Mouse (Mus musculus) layer of hippocampus, postnatal 36 days (tissue): ENCODE measurements around the gene Tceal7. TPM values are rescaled to one million over a fixed set of nuclear protein-coding genes. Genes with fewer than 3 reads are reported as not detected.
A peak's percentile ranks its signal among the peaks of the same experiment; 100 is the strongest.
"Not testable (repeated sequence)": the region's sequence is repeated elsewhere in the genome, so short reads cannot be mapped to it uniquely, and the experiment has no call there.

ENCODE experiments used
- DNase-seq, 2 experiments: peaks; one replicate each; pipeline ENCODE4 v3.0.0; 2022
- total RNA-seq, 2 experiments: library from RNA; stranded (reverse); gene quantifications; 2 replicates each; pipeline ENCODE4 v1.2.3; 2021

Gene Tceal7
- 1 to 10 TPM in 1 of 2 experiments, under 1 TPM in 1; 0.68 to 1.5 TPM for total RNA-seq

DNA sequence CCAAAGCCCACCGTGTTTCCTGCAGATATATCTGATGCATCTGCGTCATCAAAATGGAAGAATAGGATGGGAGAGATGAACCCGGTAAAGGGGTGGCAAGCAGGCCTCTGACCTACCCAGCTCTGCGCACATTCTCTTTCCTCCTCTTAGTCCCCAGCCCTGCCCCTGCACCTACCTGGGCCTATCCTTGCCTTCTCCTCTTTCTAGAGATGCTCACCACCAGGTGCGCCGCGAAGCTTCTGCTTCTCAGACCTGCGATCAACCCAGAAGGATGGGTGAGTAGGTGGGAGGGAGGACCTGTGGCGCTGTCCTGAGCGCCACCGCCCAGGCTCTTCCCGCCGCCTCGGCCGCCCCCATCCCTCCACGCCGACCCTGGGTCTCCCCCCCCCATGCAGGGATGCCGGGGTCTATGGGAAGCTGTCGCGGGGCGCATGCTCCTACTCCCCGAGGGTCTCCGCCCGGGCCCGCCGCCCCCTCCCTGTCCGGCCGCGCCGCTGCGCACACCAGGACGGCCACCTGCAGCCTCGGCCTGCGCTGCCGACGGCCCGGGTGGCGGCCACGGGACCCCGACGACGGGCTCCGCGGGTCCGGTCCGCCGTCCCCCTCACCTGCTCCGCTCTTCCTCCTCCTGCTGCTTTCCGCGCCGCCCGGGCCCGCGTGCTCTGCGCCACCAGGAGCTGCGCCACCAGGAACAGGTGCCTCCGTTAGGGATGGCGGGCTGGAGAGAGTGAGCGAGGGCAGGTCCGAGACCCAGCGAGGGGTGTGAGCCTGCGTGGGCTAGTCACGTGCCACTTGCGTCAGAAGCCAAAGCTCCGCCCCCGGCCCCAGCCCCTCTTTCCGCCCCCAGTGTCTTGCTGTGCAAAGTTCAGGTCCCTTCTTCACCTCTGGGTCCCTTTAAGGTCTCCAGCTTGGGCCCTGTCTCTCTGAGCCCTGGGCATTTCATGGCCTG lies at the start of gene Tceal7, which contains the start of gene Bex1:
Gene Tceal7 (plus strand): TSS at position 51 of the 949 bp plus-strand sequence.
Gene Bex1 (minus strand): TSS at position 785 of the 949 bp plus-strand sequence.
- DNase-seq: not testable (repeated sequence)

- no peak for DNase-seq
Measured at GRCm38 (mm10) chrX:136170625-136171024, 44.0 kb upstream of the Tceal7 start.

GRCm38 (mm10) chrX:136171189-136172117 lies 43.1 kb upstream of the Tceal7 start:
- peak; percentile 28 to 38 for DNase-seq

DNA sequence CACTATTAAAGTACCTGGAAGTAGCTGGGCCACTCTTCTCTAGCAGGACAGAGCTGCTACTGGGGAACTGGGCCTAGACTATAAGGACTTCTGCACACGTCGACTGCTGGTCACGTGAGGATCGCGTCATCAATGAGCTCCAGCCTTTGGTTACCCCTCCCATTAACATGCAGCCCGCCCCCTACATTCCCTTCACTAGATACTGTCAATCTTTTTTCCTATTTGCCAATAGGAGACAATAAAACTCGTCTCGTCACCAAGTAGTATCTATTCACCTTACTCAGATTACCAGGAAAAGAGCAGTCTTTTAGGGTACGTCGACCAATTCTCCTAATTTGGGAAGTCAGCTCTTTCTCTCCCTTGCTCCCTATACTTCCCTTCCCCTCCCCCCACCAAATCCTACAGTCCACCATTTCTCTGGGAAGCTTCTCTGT lies 42.4 kb upstream of the Tceal7 start, which contains the start of gene Tceal8:
Gene Tceal8 (minus strand): TSS at position 225 of the 434 bp plus-strand sequence.
- peak; percentile 62 for DNase-seq

- DNase-seq: no peak
Measured at GRCm38 (mm10) chrX:136172786-136173185, 41.8 kb upstream of the Tceal7 start.

DNA sequence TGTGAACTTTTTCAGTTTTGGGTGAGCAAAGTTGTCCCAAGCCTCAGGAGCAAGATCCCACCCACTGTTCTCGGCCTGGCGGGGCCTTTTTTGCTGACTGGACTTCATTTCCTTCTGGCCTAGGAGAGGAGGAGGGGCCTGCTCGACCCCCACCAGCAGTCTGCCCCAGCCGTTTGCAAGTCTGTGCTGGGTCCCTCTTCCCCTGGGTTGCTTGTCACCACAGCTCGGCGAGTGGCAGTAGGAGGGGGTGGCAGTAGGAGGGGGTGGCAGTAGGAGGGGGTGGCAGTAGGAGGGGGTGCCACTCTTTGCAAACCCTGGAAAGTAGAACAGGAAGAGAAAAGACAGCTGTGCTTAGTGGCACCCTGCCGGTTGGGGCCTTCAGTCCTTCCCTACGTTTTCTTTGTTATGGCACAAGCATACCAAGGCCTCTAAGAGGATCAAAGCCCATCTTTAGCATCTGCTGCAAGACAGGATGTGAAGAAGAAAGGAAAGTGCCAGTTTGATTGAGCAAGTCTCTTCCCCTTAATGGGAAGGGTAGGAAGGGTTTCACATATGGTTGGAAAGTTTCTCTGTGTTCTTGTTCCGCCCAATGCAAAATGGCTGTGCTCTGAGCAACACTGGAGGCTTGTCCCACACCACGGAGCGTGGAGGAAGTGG lies 33.6 kb upstream of the Tceal7 start:
- no peak for DNase-seq

DNA sequence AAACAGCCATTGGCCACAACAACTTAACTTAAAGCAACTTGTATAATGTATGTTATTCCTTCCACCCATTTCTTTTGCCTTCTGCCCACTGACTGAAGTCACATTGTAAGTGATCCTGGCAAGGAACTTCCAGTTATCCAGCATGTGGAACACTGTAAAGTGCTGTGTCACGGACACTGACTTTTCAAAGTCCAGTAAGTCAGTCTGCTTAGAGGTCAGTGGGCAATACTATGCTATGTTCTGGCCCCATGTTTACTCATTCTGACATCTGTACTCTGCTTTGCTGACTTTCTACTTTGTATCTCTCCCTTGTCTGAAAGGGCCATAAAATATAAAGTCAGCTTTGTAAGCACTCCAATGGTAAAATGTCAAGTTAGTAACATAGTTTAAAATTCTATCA lies 31.5 kb upstream of the Tceal7 start:
- DNase-seq: no peak

DNA sequence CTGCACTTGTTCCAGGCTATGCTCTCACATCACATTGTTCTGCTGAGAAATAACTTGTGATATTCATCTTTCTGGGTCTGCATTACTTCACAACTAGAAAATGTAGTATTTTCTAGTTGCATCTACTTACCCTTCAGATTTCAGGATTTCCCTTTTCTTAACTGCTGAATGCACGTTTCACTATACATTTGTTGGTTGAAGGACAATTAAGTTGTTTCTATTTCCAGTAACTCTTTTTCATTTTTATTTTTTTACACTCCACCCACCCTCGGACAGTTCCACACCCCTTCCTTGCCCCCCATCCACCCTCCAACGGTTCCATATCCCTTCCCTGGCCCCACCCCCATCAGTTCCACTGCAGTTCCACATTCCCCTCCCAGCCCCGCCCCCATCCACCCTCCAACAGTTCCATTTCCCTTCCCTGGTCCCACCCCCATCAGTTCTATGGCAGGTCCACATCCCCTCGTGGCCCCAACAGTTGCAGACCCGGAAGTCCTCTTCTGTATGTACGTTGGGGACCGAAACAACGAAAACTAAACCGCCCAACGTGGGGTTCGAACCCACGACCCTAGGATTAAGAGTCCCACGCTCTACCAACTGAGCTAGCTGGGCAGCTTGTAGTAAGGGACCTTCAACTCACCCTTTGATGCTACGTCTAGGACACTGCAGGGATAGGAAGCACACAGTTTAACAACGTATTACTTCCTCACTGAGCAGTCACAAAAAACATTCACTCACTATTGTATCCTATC lies 19.2 kb upstream of the Tceal7 start:
- no peak for DNase-seq

DNA sequence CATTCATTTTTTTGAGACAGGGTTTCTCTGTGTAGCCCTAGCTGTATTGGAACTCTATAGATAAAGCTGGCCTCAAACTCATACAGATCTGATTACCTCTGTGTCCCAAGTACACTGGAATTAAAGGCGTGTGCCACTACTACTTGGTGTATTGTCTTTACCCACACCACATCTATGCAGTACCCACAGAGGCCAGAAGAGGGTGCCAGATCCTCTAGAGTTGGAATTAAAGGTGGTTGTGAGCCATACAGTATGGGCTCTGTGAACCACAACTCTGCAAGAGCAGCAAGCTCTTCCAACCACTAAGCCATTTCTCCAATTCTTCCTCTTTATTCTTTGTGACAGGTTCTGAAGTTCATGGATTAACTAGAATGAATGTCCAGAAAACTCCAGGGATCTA lies 17.7 kb upstream of the Tceal7 start:
- no peak for DNase-seq

DNA sequence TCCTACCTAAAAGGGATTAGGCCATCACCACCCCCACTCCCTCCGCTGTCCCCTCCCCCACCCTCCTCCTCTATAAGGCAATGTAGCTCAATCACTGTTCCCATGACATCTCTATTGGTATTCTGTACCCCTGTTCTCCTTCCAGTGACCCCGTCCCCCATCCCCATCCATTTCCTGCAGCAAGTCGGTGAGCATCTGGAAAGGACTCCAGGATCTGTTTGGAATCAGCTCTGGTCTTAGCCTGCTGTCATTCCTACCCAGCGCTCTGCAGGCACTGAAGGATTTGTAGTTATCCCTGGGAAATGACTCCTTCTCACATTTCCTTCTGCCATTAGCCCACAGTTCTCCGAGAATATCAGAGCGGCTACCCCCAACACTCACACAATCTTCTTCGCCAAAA lies 11.3 kb upstream of the Tceal7 start:
- DNase-seq: peak in 1 of 2 experiments; percentile 4

DNA sequence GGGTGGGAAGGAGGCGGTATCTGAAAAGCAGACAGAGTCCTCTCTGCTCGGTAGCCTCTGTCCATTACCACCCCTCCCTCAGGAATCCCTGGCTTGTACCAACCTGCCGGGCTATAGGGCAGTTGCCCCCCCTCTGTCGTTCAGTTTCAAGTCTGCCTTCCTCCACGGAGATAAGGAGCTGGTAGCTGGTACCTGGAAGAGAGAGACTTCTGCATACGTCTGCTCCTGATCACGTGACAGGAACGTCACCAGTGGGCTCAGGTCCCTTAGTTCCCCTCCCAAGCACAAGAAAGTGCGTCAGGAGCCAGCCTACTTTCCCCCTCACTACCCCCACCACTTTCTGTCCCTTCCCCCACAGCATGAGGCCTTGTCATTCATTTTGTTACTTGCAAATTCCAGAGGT lies 10.9 kb upstream of the Tceal7 start, which contains the start of gene Tceal5:
Gene Tceal5 (minus strand): TSS at position 213 of the 403 bp plus-strand sequence.
- peak; percentile 27 to 49 for DNase-seq

- DNase-seq: no peak
Measured at GRCm38 (mm10) chrX:136204406-136204805, 10.2 kb upstream of the Tceal7 start.

DNA sequence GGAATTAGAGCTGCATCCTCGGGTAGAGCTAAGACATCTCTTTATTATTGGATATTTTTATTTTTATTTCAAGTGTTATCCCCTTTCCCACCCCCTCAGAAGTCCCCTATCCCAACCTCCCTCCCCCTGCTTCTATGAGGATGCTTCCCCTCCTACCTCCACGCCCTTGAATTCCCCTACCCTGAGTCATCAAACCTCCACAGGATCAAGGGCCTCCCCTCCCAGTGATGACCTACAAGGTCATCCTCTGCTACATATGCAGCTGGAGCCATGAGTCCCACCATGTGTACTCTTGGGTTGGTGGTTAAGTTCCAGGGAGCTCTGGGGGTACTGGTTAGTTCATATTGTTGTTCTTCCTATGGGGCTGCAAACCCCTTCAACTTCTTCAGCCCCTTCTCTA lies 1.2 kb upstream of the Tceal7 start:
- DNase-seq: no peak

GRCm38 (mm10) chrX:136216303-136216702 lies 1.7 kb downstream of the Tceal7 start:
- no peak for DNase-seq

DNA sequence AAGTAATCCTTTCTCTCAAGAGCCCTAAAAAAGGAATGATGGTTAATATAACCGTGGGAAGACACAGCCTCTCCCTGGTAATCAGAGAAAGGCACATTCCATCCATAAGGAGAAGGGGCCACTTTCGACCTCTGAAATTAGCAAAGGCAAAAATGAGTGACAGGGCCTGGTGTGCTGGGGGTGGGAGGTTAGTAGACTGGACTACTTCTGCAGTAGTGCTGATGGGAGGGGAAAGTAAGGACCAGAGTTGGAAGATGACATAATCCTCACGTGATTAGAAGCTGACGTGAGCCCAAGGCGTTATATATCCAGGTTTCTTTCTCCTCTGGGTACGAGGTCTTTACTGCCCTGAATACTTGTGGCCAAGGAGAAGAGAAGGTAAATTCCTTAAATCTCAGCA lies 9.1 kb downstream of the Tceal7 start:
- no peak for DNase-seq

DNA sequence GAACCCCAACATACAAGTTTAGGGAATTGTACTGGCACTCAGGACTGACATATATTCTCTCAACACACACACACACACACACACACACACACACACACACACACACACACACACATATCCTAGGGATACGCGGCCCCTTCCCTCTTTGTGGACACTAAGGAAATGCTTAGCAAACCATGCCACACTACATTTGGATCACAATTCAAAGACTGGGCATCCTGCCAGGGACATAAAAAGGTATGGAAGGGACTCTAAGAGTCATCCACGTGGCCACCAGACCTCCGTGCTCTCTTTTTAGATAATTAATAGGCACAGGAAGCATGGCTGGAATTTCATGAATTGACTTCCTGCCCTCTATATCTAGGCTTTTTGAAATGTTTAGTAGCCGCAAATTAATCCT lies 13.2 kb downstream of the Tceal7 start:
- DNase-seq: no peak

DNA sequence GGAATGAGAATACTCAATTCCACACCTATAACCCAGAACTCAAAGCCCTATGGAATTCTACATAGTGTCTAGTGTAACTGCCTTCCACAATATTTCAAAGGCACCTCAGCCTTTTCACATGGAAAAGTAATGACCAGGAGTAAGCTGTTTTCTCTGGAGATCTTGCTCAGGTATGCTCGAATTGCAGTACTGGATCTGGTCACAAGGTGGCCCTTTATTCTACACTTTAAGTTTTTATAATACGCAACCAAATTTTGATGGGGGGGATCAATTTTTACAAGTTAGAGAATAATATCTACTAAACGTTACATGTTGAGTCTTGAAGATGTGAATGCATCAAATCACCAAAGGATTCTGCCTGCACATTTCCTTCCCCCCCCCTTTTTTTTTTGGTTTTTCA lies 23.5 kb downstream of the Tceal7 start:
- no peak for DNase-seq

DNA sequence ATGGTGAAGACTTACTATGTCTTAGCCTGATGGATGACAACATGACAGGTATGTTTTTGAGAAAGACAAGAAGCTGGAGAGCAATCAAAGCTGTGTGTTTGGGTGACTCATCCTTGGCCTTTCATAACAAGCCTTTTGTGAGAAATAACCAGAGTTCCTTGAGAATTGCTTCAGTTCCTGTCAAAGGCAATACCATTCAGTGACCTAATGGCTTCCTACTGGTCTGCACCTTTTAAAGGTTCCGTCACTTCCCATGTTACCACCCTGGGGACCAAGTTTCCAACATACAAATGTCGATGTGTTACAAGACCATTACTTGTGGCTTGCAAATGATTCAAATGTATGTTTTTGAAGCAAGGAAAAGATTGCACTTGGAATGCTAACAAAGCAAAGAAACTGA lies 28.6 kb downstream of the Tceal7 start:
- no peak for DNase-seq

GRCm38 (mm10) chrX:136244574-136245229 lies 30.1 kb downstream of the Tceal7 start, which contains the start of gene Tceal9:
Gene Tceal9 (plus strand): TSS chrX:136245079.
- peak; percentile 56 to 62 for DNase-seq

DNA sequence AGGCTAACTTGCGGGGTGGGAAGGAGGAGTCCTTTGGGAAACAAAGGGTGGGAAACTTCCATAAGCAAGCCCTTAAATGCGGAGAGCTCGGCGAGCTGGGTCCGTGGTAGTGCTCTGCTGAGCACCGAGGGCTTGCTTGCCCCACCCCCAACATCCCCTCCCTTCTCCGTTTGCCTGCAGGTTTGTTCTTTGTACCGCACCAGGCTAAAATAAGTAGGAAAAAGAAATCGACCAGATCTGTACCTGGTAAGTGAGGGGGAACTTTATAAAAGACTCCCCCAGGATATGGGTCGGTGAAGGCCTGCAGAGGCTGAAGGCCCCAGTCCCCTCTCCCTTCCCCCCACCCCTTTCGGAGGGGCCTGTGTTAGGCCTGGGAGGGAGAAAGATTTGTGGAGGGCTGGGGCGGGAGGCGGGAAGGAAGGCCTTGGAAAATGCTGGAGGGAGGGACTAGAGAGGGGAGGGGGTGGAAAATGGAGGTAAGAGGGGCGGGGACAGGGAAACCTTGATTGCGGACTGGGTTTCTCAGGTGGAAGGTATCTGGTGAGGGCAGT lies 31.0 kb downstream of the Tceal7 start:
- no peak for DNase-seq
